Mouse (Mus musculus) neural tube, embryonic 11.5 days (tissue): ENCODE data around the gene Hlcs. TPM values are rescaled to one million over a fixed set of nuclear protein-coding genes. Genes with fewer than 3 reads are reported as not detected.
A peak's percentile ranks its signal among the peaks of the same experiment; 100 is the strongest.

Source experiments
- ATAC-seq: fragments of 200-750 bp; cut with Nextera tagmentation; 2 replicates; pipeline ENCODE4 v1.8.0; 2017; ENCODE audit warnings: moderate number of reproducible peaks, mild to moderate bottlenecking, moderate TSS enrichment, moderate library complexity; ENCODE audit not compliant: insufficient read depth, low FRiP score, low TSS enrichment
- DNase-seq: peaks from one replicate; pipeline ENCODE4 v3.0.0-alpha.2; 2015; ENCODE audit warnings: low spot score
- H3K27ac ChIP-seq: fragments of 300-500 bp; sonication (generic); 2 replicates; pipeline ENCODE4 v1.5.1; 2014; ENCODE audit warnings: low read depth, mild to moderate bottlenecking, low read length
- H3K27me3 ChIP-seq: fragments of 300-500 bp; sonication (generic); 2 replicates; pipeline ENCODE4 v1.6.1; 2014; ENCODE audit warnings: mild to moderate bottlenecking, low read length, mixed read lengths; ENCODE audit not compliant: control insufficient read depth, insufficient read depth
- H3K36me3 ChIP-seq: fragments of 300-500 bp; sonication (generic); 2 replicates; pipeline ENCODE4 v1.6.1; 2014; ENCODE audit warnings: mild to moderate bottlenecking, low read length, moderate library complexity, mixed read lengths; ENCODE audit not compliant: control insufficient read depth, insufficient read depth
- H3K4me1 ChIP-seq: fragments of 300-500 bp; sonication (generic); 2 replicates; pipeline ENCODE4 v1.6.1; 2014; ENCODE audit warnings: low read length, mixed read lengths; ENCODE audit not compliant: control insufficient read depth, insufficient read depth
- H3K4me2 ChIP-seq: fragments of 300-500 bp; sonication (generic); 2 replicates; pipeline ENCODE4 v1.6.1; 2014; ENCODE audit warnings: low read depth, mild to moderate bottlenecking, moderate library complexity
- H3K4me3 ChIP-seq: fragments of 300-500 bp; sonication (generic); 2 replicates; pipeline ENCODE4 v1.5.1; 2014; ENCODE audit warnings: low read depth, low read length
- H3K9ac ChIP-seq: fragments of 300-500 bp; sonication (generic); 2 replicates; pipeline ENCODE4 v1.6.1; 2014; ENCODE audit warnings: mild to moderate bottlenecking, low read length
- H3K9me3 ChIP-seq: fragments of 300-500 bp; sonication (generic); 2 replicates; pipeline ENCODE4 v1.6.1; 2016; ENCODE audit warnings: low read length; ENCODE audit not compliant: control insufficient read depth
- WGBS: fragments of 180-500 bp; shearing (Covaris S2); extraction: QIAGEN DNeasy Blood & Tissue Kit; methylation state at CpG from one replicate; pipeline ENCODE4 v1.1.7; 2014; 5-methylcytosine and 5-hydroxymethylcytosine counted together
- polyA plus RNA-seq: library from polyadenylated mRNA; unstranded; fragments of >200 nt; fragmentation: Nextera tagmentation; extraction: Ambion mirVana; gene quantifications from 2 replicates; pipeline ENCODE4 v1.2.1, GENCODE M21; 2014

The Hlcs gene
- polyA plus RNA-seq, 1 experiment from 2014 or later = 9.4 TPM

GRCm38 (mm10) chr16:94178441-94179220 is 134.7 kb downstream of the Hlcs start:
- no peak overlapping the region for H3K4me3 ChIP-seq
- peaks cover 4% of the 10 kb centered on the region; the same call in 1 of the 2 replicates for H3K4me1 ChIP-seq
- H3K9ac ChIP-seq = no peak overlapping the region
- WGBS = 59% methylated on average over 16 of the region's 16 CpGs
- ATAC-seq = no peak
- no peaks in the 10 kb centered on the region for H3K9me3 ChIP-seq
- no peak overlapping the region for H3K27ac ChIP-seq
- H3K4me2 ChIP-seq = no peak overlapping the region
- DNase-seq = peak; percentile 7
- 0 out of 2 replicates have a peak, but pooled peaks cover 7% of the 10 kb centered on the region for H3K27me3 ChIP-seq
- H3K36me3 ChIP-seq = no peaks in the 10 kb centered on the region

GRCm38 (mm10) chr16:94176997-94177857 is 136.1 kb downstream of the Hlcs start:
- Histone ChIP-seq H3K4me1 (peaks cover 4% of the 10 kb centered on the region; the same call in 1 of the 2 replicates), H3K27me3 (0 out of 2 replicates have a peak, but pooled peaks cover 7% of the 10 kb centered on the region), H3K9me3 (no peaks in the 10 kb centered on the region), H3K4me3 (no peak overlapping the region), H3K27ac (no peak overlapping the region), H3K4me2 (no peak overlapping the region), H3K9ac (no peak overlapping the region), H3K36me3 (no peaks in the 10 kb centered on the region)
- ATAC-seq = no peak
- peak; percentile 4 for DNase-seq
- 83% methylated on average over 21 of the region's 21 CpGs for WGBS

- no peaks in the 10 kb centered on the region for H3K36me3 ChIP-seq
- DNase-seq = no peak
- WGBS = 79% methylated on average over 7 of the region's 7 CpGs
- no peak overlapping the region for H3K9ac ChIP-seq
- no peaks in the 10 kb centered on the region for H3K9me3 ChIP-seq
- H3K4me2 ChIP-seq = no peak overlapping the region
- no peak overlapping the region for H3K27ac ChIP-seq
- H3K27me3 ChIP-seq = 0 out of 2 replicates have a peak, but pooled peaks cover 6% of the 10 kb centered on the region
- ATAC-seq = no peak
- H3K4me1 ChIP-seq = peaks cover 4% of the 10 kb centered on the region; the same call in 1 of the 2 replicates
- no peak overlapping the region for H3K4me3 ChIP-seq
Observed at GRCm38 (mm10) chr16:94175366-94175986, 137.9 kb downstream of the Hlcs start.

- WGBS = 78% methylated on average over 1 of the region's 1 CpGs
- no peak overlapping the region for H3K9ac ChIP-seq
- H3K4me1 ChIP-seq = no peaks in the 10 kb centered on the region
- H3K27me3 ChIP-seq = no peaks in the 10 kb centered on the region
- H3K4me3 ChIP-seq = no peak overlapping the region
- ATAC-seq = no peak
- H3K36me3 ChIP-seq = no peaks in the 10 kb centered on the region
- no peak overlapping the region for H3K4me2 ChIP-seq
- no peak overlapping the region for H3K27ac ChIP-seq
- no peaks in the 10 kb centered on the region for H3K9me3 ChIP-seq
- DNase-seq = no peak
Observed at GRCm38 (mm10) chr16:94173361-94173760, 140.0 kb downstream of the Hlcs start.

GRCm38 (mm10) chr16:94170218-94170617 is 143.2 kb downstream of the Hlcs start:
- ATAC-seq = no peak
- H3K9me3 ChIP-seq = no peaks in the 10 kb centered on the region
- no peak overlapping the region for H3K4me2 ChIP-seq
- no peak overlapping the region for H3K27ac ChIP-seq
- no peaks in the 10 kb centered on the region for H3K27me3 ChIP-seq
- no peaks in the 10 kb centered on the region for H3K36me3 ChIP-seq
- WGBS = 49% methylated on average over 4 of the region's 4 CpGs
- H3K4me3 ChIP-seq = no peak overlapping the region
- 0 out of 2 replicates have a peak, but pooled peaks cover 2% of the 10 kb centered on the region for H3K4me1 ChIP-seq
- DNase-seq = no peak
- no peak overlapping the region for H3K9ac ChIP-seq

- DNase-seq = no peak
- Histone ChIP-seq H3K9ac (no peak overlapping the region), H3K4me3 (no peak overlapping the region), H3K27me3 (no peaks in the 10 kb centered on the region), H3K4me2 (no peak overlapping the region), H3K27ac (no peak overlapping the region), H3K4me1 (0 out of 2 replicates have a peak, but pooled peaks cover 2% of the 10 kb centered on the region), H3K9me3 (no peaks in the 10 kb centered on the region), H3K36me3 (no peaks in the 10 kb centered on the region)
- WGBS = 92% methylated on average over 16 of the region's 16 CpGs
- ATAC-seq = no peak
Observed at GRCm38 (mm10) chr16:94168655-94169545, 144.5 kb downstream of the Hlcs start.

GRCm38 (mm10) chr16:94164978-94165377 is 148.4 kb downstream of the Hlcs start:
- Histone ChIP-seq H3K9ac (no peak overlapping the region), H3K27ac (peak overlapping the region; percentile 27; the same call in 1 of the 2 replicates), H3K36me3 (no peaks in the 10 kb centered on the region), H3K4me2 (no peak overlapping the region), H3K9me3 (no peaks in the 10 kb centered on the region), H3K4me3 (no peak overlapping the region), H3K4me1 (0 out of 2 replicates have a peak, but pooled peaks cover 5% of the 10 kb centered on the region), H3K27me3 (no peaks in the 10 kb centered on the region)
- WGBS = 50% methylated on average over 5 of the region's 5 CpGs
- ATAC-seq (no peak), DNase-seq (no peak)

GRCm38 (mm10) chr16:94164236-94164635 is 149.1 kb downstream of the Hlcs start:
- Histone ChIP-seq H3K4me1 (0 out of 2 replicates have a peak, but pooled peaks cover 5% of the 10 kb centered on the region), H3K9me3 (no peaks in the 10 kb centered on the region), H3K4me2 (no peak overlapping the region), H3K4me3 (no peak overlapping the region), H3K9ac (no peak overlapping the region), H3K36me3 (no peaks in the 10 kb centered on the region), H3K27me3 (no peaks in the 10 kb centered on the region), H3K27ac (no peak overlapping the region)
- no peak for ATAC-seq
- peak; percentile 60 for DNase-seq
- 18% methylated on average over 7 of the region's 7 CpGs for WGBS
